Mouse (Mus musculus) cerebellum, adult 2 months (tissue): ENCODE data around the gene Aldh9a1.

Experiments
- CTCF ChIP-seq: fragments of 200-500 bp; IDR thresholded peaks from 2 replicates; pipeline ENCODE4 v1.5.1; 2011; ENCODE audit warnings: low read depth, mild to moderate bottlenecking, control low read depth, low read length, moderate library complexity, borderline replicate concordance; ENCODE audit not compliant: insufficient read depth
- POLR2A ChIP-seq: fragments of 200-500 bp; IDR thresholded peaks from 2 replicates; pipeline ENCODE4 v1.6.1; 2011; ENCODE audit warnings: low read length, control low read depth, borderline replicate concordance; ENCODE audit not compliant: insufficient read depth

DNA sequence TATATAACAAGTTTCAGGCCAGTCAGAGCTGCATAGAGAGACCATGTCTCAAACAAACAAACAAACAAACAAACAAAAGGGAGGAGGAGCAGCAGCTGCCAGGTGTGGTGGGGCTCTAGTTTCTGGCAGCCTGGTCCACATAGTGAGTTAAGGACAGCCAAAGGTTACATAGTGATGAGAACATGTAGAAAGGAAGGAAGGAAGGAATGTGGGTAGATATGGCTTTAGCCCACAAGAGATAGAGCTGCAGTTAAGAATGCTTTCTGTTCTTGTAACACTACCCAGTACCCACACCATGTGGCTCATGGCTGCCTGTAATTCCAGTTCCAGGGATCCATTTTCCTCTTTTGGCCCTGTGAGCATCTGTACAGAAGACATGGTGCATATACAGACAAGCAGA is 37.4 kb upstream of the Aldh9a1 start:
- no peak for TF ChIP-seq CTCF
- TF ChIP-seq POLR2A = no peak
